Mouse (Mus musculus) midbrain, embryonic 14.5 days (tissue): ENCODE data around the gene Arhgap1. TPM values are rescaled to one million over a fixed set of nuclear protein-coding genes. Genes with fewer than 3 reads are reported as not detected.

ENCODE experiments used
- ATAC-seq: fragments of 200-750 bp; cut with Nextera tagmentation; 2 replicates; pipeline ENCODE4 v1.8.0; 2017; ENCODE audit warnings: moderate number of reproducible peaks, moderate library complexity; ENCODE audit not compliant: low FRiP score, low TSS enrichment
- DNase-seq: peaks from one replicate; pipeline ENCODE4 v3.0.0-alpha.2; 2015
- H3K27ac ChIP-seq: fragments of 300-500 bp; sonication (generic); replicated peaks from 2 replicates; pipeline ENCODE4 v1.5.1; 2014; ENCODE audit warnings: mild to moderate bottlenecking, low read depth, low read length, moderate library complexity
- H3K27me3 ChIP-seq: fragments of 300-500 bp; sonication (generic); 2 replicates; pipeline ENCODE4 v1.6.1; 2014; ENCODE audit warnings: low read length, control low read depth, mixed read lengths; ENCODE audit not compliant: control insufficient read depth, insufficient read depth
- H3K36me3 ChIP-seq: fragments of 300-500 bp; sonication (generic); 2 replicates; pipeline ENCODE4 v1.6.1; 2014; ENCODE audit warnings: low read length, control low read depth; ENCODE audit not compliant: control insufficient read depth, insufficient read depth
- H3K4me1 ChIP-seq: fragments of 300-500 bp; sonication (generic); 2 replicates; pipeline ENCODE4 v1.6.1; 2014; ENCODE audit warnings: mild to moderate bottlenecking, antibody characterized with exemption, low read length, control low read depth; ENCODE audit not compliant: control insufficient read depth, insufficient read depth
- H3K4me2 ChIP-seq: fragments of 300-500 bp; sonication (generic); 2 replicates; pipeline ENCODE4 v1.6.1; 2014; ENCODE audit warnings: mild to moderate bottlenecking, low read length, moderate library complexity
- H3K4me3 ChIP-seq: fragments of 300-500 bp; sonication (generic); replicated peaks from 2 replicates; pipeline ENCODE4 v1.5.1; 2014; ENCODE audit warnings: low read depth, low read length
- H3K9ac ChIP-seq: fragments of 300-500 bp; sonication (generic); replicated peaks from 2 replicates; pipeline ENCODE4 v1.6.1; 2014; ENCODE audit warnings: mild to moderate bottlenecking, low read length, moderate library complexity
- H3K9me3 ChIP-seq: fragments of 300-500 bp; sonication (generic); 2 replicates; pipeline ENCODE4 v1.6.1; 2016; ENCODE audit warnings: low read length, control low read depth, mixed read lengths; ENCODE audit not compliant: control insufficient read depth
- WGBS: fragments of 180-500 bp; shearing (Covaris S2); extraction: QIAGEN DNeasy Blood & Tissue Kit; methylation state at CpG from one replicate; pipeline ENCODE4 v1.1.7; 2014; 5-methylcytosine and 5-hydroxymethylcytosine counted together
- polyA plus RNA-seq: library from polyadenylated mRNA; unstranded; fragments of >200 nt; fragmentation: Nextera tagmentation; extraction: Ambion mirVana; gene quantifications from 2 replicates; pipeline ENCODE4 v1.2.1, GENCODE M21; 2014

Arhgap1 gene
- polyA plus RNA-seq, 1 experiment from 2014 or later = 101 TPM

GRCm38 (mm10) chr2:91630384-91630783 is 19.3 kb upstream of the Arhgap1 start:
- no peak for ATAC-seq
- Histone ChIP-seq H3K4me3 (no peak overlapping the region), H3K9ac (no peak overlapping the region), H3K9me3 (no peaks in the 10 kb centered on the region), H3K27ac (no peak overlapping the region), H3K27me3 (no peaks in the 10 kb centered on the region), H3K4me2 (no peak overlapping the region), H3K4me1 (no peaks in the 10 kb centered on the region), H3K36me3 (no peaks in the 10 kb centered on the region)
- 93% methylated on average over 12 of the region's 12 CpGs for WGBS
- no peak for DNase-seq

GRCm38 (mm10) chr2:91631826-91632225 is 17.8 kb upstream of the Arhgap1 start:
- WGBS = 86% methylated on average over 5 of the region's 5 CpGs
- ATAC-seq (no peak), DNase-seq (no peak)
- Histone ChIP-seq H3K36me3 (no peaks in the 10 kb centered on the region), H3K4me2 (no peak overlapping the region), H3K9me3 (no peaks in the 10 kb centered on the region), H3K27me3 (no peaks in the 10 kb centered on the region), H3K4me1 (no peaks in the 10 kb centered on the region), H3K9ac (no peak overlapping the region), H3K4me3 (no peak overlapping the region), H3K27ac (no peak overlapping the region)

GRCm38 (mm10) chr2:91632316-91632715 is 17.3 kb upstream of the Arhgap1 start:
- DNase-seq = no peak
- no peak for ATAC-seq
- 85% methylated on average over 5 of the region's 5 CpGs for WGBS

GRCm38 (mm10) chr2:91633334-91633977 is 16.2 kb upstream of the Arhgap1 start:
- H3K9me3 ChIP-seq = no peaks in the 10 kb centered on the region
- no peaks in the 10 kb centered on the region for H3K27me3 ChIP-seq
- 81% methylated on average over 12 of the region's 12 CpGs for WGBS
- no peaks in the 10 kb centered on the region for H3K4me1 ChIP-seq
- H3K4me3 ChIP-seq = no peak overlapping the region
- H3K27ac ChIP-seq = no peak overlapping the region
- H3K9ac ChIP-seq = no peak overlapping the region
- DNase-seq (no peak), ATAC-seq (no peak)
- H3K4me2 ChIP-seq = no peak overlapping the region
- H3K36me3 ChIP-seq = no peaks in the 10 kb centered on the region

More at GRCm38 (mm10) chr2:91632316-91632715, 17.3 kb upstream of the Arhgap1 start:
- H3K4me1 ChIP-seq = no peaks in the 10 kb centered on the region
- no peaks in the 10 kb centered on the region for H3K9me3 ChIP-seq
- no peak overlapping the region for H3K9ac ChIP-seq
- no peak overlapping the region for H3K4me3 ChIP-seq
- no peak overlapping the region for H3K4me2 ChIP-seq
- H3K27me3 ChIP-seq = no peaks in the 10 kb centered on the region
- no peak overlapping the region for H3K27ac ChIP-seq
- H3K36me3 ChIP-seq = no peaks in the 10 kb centered on the region

GRCm38 (mm10) chr2:91634841-91635240 is 14.8 kb upstream of the Arhgap1 start:
- H3K36me3 ChIP-seq = no peaks in the 10 kb centered on the region
- ATAC-seq (no peak), DNase-seq (no peak)
- H3K9ac ChIP-seq = no peak overlapping the region
- no peak overlapping the region for H3K4me3 ChIP-seq
- H3K9me3 ChIP-seq = no peaks in the 10 kb centered on the region
- whole genome bisulfite sequencing = 86% methylated on average over 9 of the region's 9 CpGs
- H3K4me2 ChIP-seq = no peak overlapping the region
- no peaks in the 10 kb centered on the region for H3K4me1 ChIP-seq
- no peak overlapping the region for H3K27ac ChIP-seq
- H3K27me3 ChIP-seq = no peaks in the 10 kb centered on the region

GRCm38 (mm10) chr2:91635486-91635885 is 14.2 kb upstream of the Arhgap1 start:
- Histone ChIP-seq H3K4me2 (no peak overlapping the region), H3K4me3 (no peak overlapping the region), H3K9me3 (no peaks in the 10 kb centered on the region), H3K9ac (no peak overlapping the region), H3K27ac (no peak overlapping the region), H3K4me1 (no peaks in the 10 kb centered on the region), H3K36me3 (no peaks in the 10 kb centered on the region), H3K27me3 (no peaks in the 10 kb centered on the region)
- ATAC-seq (no peak), DNase-seq (no peak)
- 84% methylated on average over 11 of the region's 11 CpGs for WGBS

- Histone ChIP-seq H3K4me2 (no peak within 1 kb of the TSS), H3K4me1 (no peaks in the 10 kb centered on the region), H3K27me3 (no peaks in the 10 kb centered on the region), H3K4me3 (no peak within 1 kb of the TSS), H3K27ac (no peak within 1 kb of the TSS), H3K9ac (no peak within 1 kb of the TSS), H3K9me3 (no peaks in the 10 kb centered on the region), H3K36me3 (no peaks in the 10 kb centered on the region)
- no peak for ATAC-seq
- DNase-seq = no peak
- 90% methylated on average over 8 of the region's 8 CpGs for WGBS
These were observed 13.4 kb upstream of the Arhgap1 start, which contains the start of gene F2 for GRCm38 (mm10) chr2:91636229-91636628. TSS of gene F2 (minus strand) at chr2:91636414.

GRCm38 (mm10) chr2:91636727-91637338 is 12.8 kb upstream of the Arhgap1 start:
- Histone ChIP-seq H3K9ac (no peak overlapping the region), H3K4me1 (no peaks in the 10 kb centered on the region), H3K36me3 (no peaks in the 10 kb centered on the region), H3K27ac (no peak overlapping the region), H3K4me3 (no peak overlapping the region), H3K9me3 (no peaks in the 10 kb centered on the region), H3K4me2 (no peak overlapping the region), H3K27me3 (no peaks in the 10 kb centered on the region)
- DNase-seq = no peak
- WGBS = 82% methylated on average over 5 of the region's 5 CpGs
- no peak for ATAC-seq

GRCm38 (mm10) chr2:91638931-91639330 is 10.7 kb upstream of the Arhgap1 start:
- H3K27me3 ChIP-seq = no peaks in the 10 kb centered on the region
- H3K36me3 ChIP-seq = peaks cover 18% of the 10 kb centered on the region
- 77% methylated on average over 6 of the region's 6 CpGs for WGBS
- no peaks in the 10 kb centered on the region for H3K4me1 ChIP-seq
- H3K9ac ChIP-seq = no peak overlapping the region
- ATAC-seq (no peak), DNase-seq (no peak)
- H3K4me2 ChIP-seq = no peak overlapping the region
- no peak overlapping the region for H3K4me3 ChIP-seq
- no peaks in the 10 kb centered on the region for H3K9me3 ChIP-seq
- H3K27ac ChIP-seq = no peak overlapping the region
